Mouse (Mus musculus): ENCODE measurements around the gene Brsk1.

Gene Brsk1

GRCm38 (mm10) chr7:4666871-4667270 lies 23.5 kb upstream of the Brsk1 start:
- in situ Hi-C loops (cut with MboI, MseI) = loop anchor here (25.0 kb wide), 1 partner anchor 1030 kb away; the partner anchor contains the start of genes Cnot3, Prpf31 and Tfpt

GRCm38 (mm10) chr7:4668506-4668905 lies 21.9 kb upstream of the Brsk1 start:
- in situ Hi-C loops (cut with MboI, MseI) = loop anchor here (25.0 kb wide), 1 partner anchor 1031 kb away; the partner anchor contains the start of genes Cnot3, Prpf31 and Tfpt

- in situ Hi-C loops (cut with MboI, MseI) = loop anchor here (25.0 kb wide), 1 partner anchor 1032 kb away; the partner anchor contains the start of genes Cnot3, Prpf31 and Tfpt
Measured at GRCm38 (mm10) chr7:4669156-4669555, 21.2 kb upstream of the Brsk1 start.

DNA sequence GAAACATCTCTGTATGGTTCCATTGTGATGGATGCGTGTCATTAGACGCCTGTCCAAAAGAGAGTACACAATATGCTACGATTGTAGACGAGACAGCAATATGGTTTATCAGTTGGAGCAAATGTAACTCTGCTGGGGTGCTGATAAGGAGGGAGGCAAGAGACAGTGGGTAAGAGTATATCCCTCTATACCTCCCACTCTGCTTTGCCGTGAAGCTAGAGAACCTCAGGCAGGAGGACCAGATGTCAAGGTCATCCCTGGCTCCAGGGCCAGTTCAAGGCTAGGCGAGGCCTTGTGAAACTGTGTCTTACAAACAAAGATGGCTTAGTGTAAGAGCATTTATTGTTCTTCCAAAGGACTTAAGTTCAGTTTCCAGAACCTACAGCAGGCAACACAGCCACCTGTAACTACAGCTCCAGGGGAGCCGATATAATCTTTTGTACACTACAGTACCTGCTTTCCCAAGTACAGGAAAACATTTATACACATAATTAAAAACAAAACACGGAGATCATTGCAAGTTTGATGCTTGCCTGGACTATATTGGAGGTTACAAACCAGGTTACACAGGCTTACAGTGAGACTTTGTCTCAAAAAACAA lies 19.6 kb upstream of the Brsk1 start:
- in situ Hi-C loops (cut with MboI, MseI) = loop anchor here (10.0 to 25.0 kb wide), 2 partner anchors 124 to 1033 kb away; partner anchors contain the start of genes Cnot3, Prpf31, Rpl28 and Tfpt

DNA sequence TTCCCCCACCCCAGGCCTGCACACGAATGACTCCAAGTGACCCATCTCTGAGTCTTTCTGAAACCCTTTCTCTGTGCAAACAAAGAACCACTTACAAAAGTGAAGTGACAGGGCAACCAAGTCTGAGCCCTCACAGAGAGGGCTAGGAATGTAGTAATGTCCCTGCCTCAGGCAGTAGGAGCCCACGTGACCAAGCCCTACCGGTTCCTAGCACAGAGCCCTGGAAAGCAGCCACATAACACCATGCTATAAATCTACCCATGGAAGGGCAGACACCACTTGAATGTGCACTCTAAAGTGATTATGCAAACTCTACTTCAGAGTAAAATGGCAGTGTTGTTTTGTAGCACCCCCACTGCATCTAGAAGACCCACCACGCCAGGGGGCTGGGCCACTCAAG lies 18.4 kb upstream of the Brsk1 start:
- in situ Hi-C loops (cut with MboI, MseI) = loop anchor here (10.0 to 25.0 kb wide), 2 partner anchors 123 to 1035 kb away; partner anchors contain the start of genes Cnot3, Prpf31, Rpl28 and Tfpt

DNA sequence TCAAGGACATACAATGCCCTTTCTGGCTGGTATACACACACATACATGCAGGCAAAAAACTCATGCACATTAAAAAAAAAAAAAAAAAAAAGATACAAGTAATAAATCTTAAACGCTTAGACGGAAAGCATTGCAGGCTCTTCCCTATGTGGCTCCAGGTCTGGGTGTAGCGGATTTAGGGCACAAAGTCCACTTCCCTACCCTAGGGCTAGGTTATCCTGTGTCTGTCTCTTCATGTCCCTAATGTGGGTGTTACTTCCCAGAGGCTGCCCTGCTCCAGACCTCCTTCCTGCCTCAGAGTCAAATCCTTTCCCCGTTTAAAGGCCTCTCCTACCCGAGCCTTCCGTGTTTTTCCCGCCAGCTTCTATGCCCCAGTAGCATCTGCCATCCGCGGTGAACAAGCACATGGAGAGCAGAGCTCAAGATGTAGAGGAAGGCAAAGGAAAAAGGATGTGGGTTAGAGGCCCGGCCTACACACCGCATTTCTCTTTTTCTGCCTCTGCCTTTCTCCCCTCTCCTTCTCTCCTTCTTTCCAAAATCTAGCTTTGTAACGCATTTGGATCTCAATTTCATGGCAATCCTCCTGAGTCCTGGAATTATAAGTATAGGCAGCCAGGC lies 16.2 kb upstream of the Brsk1 start:
- in situ Hi-C loops (cut with MboI, MseI) = loop anchor here (10.0 to 25.0 kb wide), 2 partner anchors 121 to 1037 kb away; partner anchors contain the start of genes Cnot3, Prpf31, Rpl28 and Tfpt

DNA sequence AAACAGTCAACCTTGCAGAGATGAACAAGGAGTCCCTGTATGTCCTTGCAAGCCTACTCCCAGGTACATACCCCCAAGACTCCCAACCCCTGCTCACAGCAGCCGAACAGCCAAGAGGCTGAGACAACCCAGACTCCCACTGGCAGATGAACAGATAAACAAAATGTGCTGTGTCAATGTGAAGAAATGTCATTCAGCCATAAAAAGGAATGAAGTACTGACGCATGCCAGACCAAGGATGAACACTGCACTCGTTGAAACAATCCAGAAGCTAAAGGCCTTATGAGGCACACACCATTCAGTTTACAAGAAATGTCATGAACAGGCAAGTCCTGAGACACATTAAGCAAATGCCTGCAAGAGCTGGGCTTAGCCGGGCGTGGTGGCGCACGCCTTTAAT lies 15.2 kb upstream of the Brsk1 start:
- in situ Hi-C loops (cut with MboI, MseI) = loop anchor here (10.0 kb wide), 1 partner anchor 120 kb away; the partner anchor contains the start of gene Rpl28

DNA sequence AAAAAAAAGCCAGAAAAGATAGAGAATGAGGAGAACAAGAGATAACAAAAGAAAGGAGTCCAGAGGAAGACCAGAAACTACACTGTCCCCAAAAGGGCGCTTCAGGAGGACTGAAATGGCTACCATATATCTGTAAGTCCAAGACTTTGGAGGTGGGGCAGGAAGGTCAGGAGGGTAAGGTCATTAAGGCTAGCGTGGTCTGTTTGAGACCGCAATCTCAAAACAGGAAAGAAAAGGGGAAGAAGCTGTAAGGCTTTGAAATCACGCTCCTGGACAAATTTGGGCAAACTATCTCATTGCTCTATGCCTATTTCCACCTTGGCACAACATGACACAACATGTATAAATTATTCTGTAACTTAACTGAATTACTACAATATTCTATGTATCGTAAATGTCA lies 7.1 kb upstream of the Brsk1 start:
- in situ Hi-C loops (cut with MboI, MseI) = no loop called here

DNA sequence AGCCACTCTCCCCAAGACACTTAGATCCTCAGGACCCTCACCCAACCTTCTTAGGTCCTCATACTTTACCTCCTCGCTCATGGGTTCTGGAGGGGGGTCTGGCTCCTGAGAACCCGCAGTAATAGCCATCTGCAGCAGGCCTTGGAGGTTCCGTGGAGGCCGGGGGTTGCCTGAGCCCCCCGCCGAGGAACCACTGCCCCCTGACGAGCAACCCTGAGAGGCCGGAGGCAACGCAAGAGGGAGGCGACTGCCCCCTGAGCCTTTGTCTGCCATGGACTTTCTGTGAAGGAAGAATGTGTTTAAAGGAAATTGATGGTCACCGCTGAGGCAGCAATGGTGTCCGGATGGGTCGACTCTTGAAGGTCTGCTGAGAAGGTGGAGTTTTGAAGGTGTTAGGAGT lies 6.2 kb upstream of the Brsk1 start:
- in situ Hi-C loops (cut with MboI, MseI) = no loop called here

- in situ Hi-C loops (cut with MboI, MseI) = no loop called here
Measured at GRCm38 (mm10) chr7:4684632-4685417, 5.6 kb upstream of the Brsk1 start, which contains the start of gene Hspbp1. Hspbp1 (minus strand) TSS chr7:4685068.

GRCm38 (mm10) chr7:4690951-4691653 lies 698 bp downstream of the Brsk1 start:
- in situ Hi-C loops (cut with MboI, MseI) = loop anchor here (5.0 kb wide), 1 partner anchor 96 kb away; the partner anchor contains the start of gene Tmem238

- in situ Hi-C loops (cut with MboI, MseI) = loop anchor here (5.0 kb wide), 1 partner anchor 94 kb away; the partner anchor contains the start of gene Tmem238
Measured at GRCm38 (mm10) chr7:4693004-4693403, 2.6 kb downstream of the Brsk1 start.

DNA sequence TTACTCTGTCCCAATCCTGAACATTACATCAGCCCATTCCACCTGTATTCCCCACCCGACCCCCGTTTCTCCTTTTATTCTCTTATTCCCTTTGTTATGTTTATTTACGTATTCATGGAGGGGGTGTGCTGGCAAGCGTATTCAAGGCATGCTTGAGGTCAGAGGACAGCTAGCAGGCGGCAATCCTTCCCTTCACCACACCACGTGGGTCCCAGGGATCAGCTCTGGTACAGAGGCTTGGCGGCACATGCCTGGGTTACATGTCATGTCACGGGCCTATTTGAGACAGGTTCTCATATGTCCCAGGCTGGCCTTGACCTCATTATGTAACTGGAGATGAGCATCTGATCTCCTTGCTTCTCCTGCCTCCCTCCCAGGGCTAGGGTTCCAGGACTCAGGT lies 11.9 kb downstream of the Brsk1 start:
- in situ Hi-C loops (cut with MboI, MseI) = no loop called here

DNA sequence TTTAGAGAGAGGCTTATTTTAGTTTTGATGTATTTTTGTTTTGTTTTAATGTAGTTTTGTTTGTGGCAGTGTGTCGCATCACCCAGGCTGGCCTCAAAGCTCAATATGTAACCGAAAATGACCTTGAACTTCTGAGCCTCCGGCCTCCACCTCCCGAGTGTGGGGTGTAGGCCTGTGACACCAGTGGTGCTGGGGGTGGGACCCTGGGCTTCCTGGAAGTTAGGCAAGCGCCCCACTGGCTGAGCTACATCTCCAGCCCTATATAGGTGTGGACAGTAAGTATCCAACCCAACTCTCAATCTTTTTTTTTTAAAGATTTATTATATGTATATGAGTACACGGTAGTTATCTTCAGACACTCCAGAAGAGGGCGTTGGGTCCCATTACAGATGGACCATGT lies 12.8 kb downstream of the Brsk1 start:
- in situ Hi-C loops (cut with MboI, MseI) = no loop called here

GRCm38 (mm10) chr7:4705098-4705497 lies 14.7 kb downstream of the Brsk1 start:
- in situ Hi-C loops (cut with MboI, MseI) = no loop called here

GRCm38 (mm10) chr7:4712594-4712993 lies 22.2 kb downstream of the Brsk1 start:
- in situ Hi-C loops (cut with MboI, MseI) = no loop called here

- in situ Hi-C loops (cut with MboI, MseI) = no loop called here
Measured at GRCm38 (mm10) chr7:4716955-4717354, 26.6 kb downstream of the Brsk1 start.

- in situ Hi-C loops (cut with MboI, MseI) = no loop called here
Measured at GRCm38 (mm10) chr7:4719276-4719675, 28.9 kb downstream of the Brsk1 start.

DNA sequence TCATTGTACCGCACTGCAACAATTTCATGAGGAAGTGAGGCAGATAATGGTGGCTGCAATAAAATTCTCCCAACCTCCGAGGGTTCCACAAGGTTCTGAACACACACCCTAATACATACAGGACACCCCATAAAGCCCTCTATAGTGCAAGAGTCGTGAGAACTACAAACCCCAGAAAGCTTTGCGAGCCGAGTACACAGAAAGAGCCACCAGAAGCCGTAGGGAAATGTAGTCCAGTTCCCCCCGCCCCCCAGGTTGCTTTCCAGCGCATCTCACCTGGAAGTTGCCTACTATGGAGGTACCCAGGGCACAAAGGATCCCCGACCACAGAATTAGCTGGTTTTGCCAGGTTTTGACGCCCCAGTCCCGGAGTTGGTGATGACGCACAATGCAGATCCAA lies 33.1 kb downstream of the Brsk1 start:
- in situ Hi-C loops (cut with MboI, MseI) = no loop called here

GRCm38 (mm10) chr7:4724359-4724758 lies 34.0 kb downstream of the Brsk1 start:
- in situ Hi-C loops (cut with MboI, MseI) = no loop called here

GRCm38 (mm10) chr7:4725169-4725568 lies 34.8 kb downstream of the Brsk1 start, which contains the start of gene Tmem150b:
Tmem150b (minus strand) TSS chr7:4725249.
- in situ Hi-C loops (cut with MboI, MseI) = no loop called here

All from T-helper 1 cell (primary cell).